Mouse (Mus musculus): ENCODE measurements around the gene Tekt1.

GRCm38 (mm10) chr11:72406079-72406675 is 43.9 kb upstream of the Tekt1 start:
- TF ChIP-seq CTCF (IDR thresholded peaks at IDR 0.05; ENCODE audit: borderline replicate concordance, insufficient read depth, low read depth, low read length) (no peak), POLR2A (IDR thresholded peaks at IDR 0.05; ENCODE audit: borderline replicate concordance, insufficient read depth, low read length) (no peak)
